Mouse (Mus musculus) erythroblast, embryonic 14.5 days (primary cell): ENCODE results near the gene Thada.

ENCODE experiments used
- GATA1 ChIP-seq: IDR thresholded peaks from 2 replicates; pipeline ENCODE4 v1.6.1; 2012; ENCODE audit warnings: low read length, inconsistent platforms, mixed read lengths
- TAL1 ChIP-seq: IDR thresholded peaks from 3 replicates; pipeline ENCODE4 v1.6.1; 2012; ENCODE audit warnings: low read length, inconsistent platforms, mixed read lengths

DNA sequence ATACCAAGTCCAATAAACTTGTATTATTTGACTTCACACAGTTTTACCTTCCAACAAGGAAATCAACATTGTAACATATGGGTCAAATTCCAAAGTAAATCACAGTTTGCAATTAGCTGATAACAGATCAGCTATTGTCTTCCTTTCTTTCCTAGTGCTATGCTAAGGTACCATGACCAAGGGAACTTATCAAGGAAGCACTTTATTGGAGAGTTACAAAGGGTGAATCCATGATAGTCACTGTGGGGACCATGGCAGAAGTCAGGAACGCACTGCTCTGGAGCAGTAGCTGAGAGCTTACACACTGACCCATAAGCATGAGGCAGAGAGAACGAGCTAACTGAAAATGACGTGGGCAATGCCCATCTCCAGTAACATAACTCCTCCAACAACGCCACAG, 89.1 kb downstream of the Thada start:
- TF ChIP-seq GATA1 (no peak), TAL1 (no peak)
